Mouse (Mus musculus) G1E (cell line): Measurements from ENCODE around the gene Ppfia1.

Experiments
- CTCF ChIP-seq: IDR thresholded peaks from 2 replicates; pipeline ENCODE4 v1.5.1; 2012; ENCODE audit warnings: low read depth, low read length, inconsistent platforms, mixed read lengths
- GATA1 ChIP-seq: IDR thresholded peaks from 2 replicates; pipeline ENCODE4 v1.6.1; 2012; ENCODE audit warnings: borderline replicate concordance, low read length, inconsistent platforms, mixed read lengths
- GATA2 ChIP-seq: IDR thresholded peaks from 2 replicates; pipeline ENCODE4 v1.6.1; 2012; ENCODE audit warnings: low read depth, low read length, inconsistent platforms, borderline replicate concordance
- POLR2AphosphoS5 ChIP-seq: IDR thresholded peaks from 2 replicates; pipeline ENCODE4 v1.6.1; 2012; ENCODE audit warnings: low read depth, low read length, inconsistent platforms; ENCODE audit not compliant: insufficient replicate concordance
- TAL1 ChIP-seq: conservative IDR thresholded peaks from 2 replicates; pipeline ENCODE4 v1.6.1; 2012; ENCODE audit warnings: low read depth, low read length, inconsistent platforms, mixed read lengths

DNA sequence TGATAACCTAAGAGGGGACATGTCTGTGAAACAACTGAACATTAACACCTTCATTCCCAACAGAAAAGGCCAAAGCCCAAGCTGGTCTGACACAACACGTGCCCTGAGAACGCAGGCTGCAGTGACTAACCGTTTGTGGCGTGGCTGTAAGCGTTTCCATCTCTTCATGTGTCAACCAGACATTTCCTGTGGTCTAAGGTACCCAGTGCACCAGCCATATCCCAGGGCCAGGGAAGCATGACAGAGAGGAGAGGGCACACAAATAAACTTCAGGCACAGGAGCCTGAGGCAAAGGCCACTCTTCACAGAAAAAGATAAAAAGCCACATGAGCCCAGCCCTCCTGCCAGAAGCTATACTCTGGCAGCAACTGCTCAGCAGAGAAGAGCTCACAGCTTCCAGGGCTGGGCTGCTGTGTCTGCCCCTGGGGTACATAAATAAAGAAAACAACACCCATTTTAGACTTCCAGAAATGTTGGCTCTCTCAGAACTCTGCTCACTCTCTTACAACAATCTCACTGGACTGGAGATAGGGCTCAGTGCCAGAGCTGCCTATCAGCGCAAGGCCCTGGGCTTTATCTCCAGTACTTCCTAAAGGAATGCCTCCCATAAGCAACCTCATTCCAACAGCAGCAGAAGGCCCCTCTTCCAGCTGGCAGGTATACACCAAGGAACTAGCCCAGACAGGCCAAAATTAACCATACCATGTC, 64.3 kb downstream of the Ppfia1 start:
- TF ChIP-seq CTCF (no peak), GATA2 (no peak), GATA1 (no peak), TAL1 (no peak), POLR2AphosphoS5 (no peak)
